Mouse (Mus musculus) monocyte, adult 2 months (primary cell): ENCODE data around the gene Cfap43.

ENCODE experiments used
- DNase-seq, 2 experiments: peaks; one replicate each; pipeline ENCODE4 v3.0.0; 2022; ENCODE audit warnings: low spot score in 2 of 2, low read depth in 1 of 2

Gene Cfap43

DNA sequence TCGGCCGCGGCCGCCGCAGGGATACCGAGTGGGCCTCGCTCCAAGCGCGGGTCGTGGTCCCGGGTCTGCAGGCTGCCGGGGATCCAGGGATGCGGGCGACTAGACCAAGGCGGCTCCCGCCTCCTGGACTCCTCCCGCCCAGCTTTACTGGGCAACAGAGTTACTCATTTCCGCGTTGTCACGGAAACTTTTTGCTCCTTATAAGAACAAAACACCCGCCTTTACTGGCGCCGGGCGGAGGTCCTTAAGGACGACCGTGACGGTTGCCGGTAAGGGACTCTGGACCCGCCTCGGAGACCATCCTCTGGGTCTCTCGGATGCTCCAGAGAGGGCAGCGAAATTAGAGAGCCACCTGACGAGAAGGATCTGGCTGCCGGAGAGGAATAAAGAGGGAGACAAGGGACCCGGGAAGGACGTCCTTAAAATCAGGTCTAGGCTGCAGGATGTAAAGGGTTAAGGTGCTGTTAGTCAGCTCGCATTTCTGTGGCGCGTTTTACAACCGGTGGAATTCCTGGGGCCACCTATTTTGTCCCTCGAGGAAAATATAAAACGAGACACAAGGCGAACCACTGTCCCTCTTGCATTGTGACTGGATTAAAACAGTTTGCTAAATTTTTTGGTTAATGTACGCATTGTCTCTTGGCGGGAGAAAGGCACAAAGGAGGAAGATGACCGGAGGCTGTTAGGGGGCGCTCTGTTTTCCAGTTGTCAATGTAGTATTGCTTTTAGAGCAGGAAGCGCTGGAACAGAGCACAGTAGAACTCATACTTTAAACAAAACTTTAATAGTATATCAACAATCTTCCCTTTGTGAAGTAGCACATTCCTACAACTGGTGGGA, at the start of gene Cfap43, which contains the start of gene Itprip:
Gene Cfap43 (minus strand): TSS at position 162 of the 840 bp plus-strand sequence.
Gene Itprip (minus strand): TSS at position 174 of the 840 bp plus-strand sequence.
- peak; percentile 59 to 70 for DNase-seq

DNA sequence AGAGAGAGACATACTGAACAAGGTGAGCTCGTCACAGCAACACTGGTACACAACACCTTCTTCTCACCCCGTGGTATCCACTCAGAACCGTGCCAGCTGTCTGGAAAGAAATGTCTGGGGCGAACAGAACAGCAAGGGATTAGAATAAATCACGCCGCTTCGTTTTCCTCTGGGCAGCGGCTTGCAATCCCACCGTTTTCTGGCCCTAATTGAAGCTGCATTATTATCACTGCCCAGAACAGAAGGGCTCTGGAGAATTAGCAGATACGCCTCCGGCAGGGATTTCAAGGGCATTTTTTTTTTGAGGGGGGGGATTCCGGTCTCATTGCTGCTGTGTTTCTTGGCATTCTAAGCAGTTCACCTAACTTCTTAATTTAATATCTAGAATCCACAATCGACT, 39.1 kb upstream of the Cfap43 start:
- DNase-seq, result no peak

DNA sequence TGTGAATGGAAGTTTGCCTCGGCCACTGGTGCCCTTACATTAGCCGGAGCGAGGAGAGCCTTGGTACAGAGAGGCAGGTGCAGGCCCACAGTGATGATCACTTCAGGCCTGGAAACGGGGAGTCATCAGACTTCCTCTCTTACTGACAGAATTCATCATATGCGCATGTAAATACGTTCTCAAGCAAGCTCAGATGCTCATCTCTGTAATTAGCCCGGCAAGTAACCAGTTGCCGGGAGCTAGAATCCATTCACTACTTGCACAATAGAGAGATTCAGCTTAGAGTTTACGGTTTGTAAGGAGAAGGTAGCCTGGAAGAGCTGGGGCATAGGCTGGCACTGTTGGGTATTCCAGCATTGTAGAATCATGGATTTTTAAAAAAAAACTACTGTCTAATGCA, 34.1 kb upstream of the Cfap43 start:
- DNase-seq, result no peak

DNA sequence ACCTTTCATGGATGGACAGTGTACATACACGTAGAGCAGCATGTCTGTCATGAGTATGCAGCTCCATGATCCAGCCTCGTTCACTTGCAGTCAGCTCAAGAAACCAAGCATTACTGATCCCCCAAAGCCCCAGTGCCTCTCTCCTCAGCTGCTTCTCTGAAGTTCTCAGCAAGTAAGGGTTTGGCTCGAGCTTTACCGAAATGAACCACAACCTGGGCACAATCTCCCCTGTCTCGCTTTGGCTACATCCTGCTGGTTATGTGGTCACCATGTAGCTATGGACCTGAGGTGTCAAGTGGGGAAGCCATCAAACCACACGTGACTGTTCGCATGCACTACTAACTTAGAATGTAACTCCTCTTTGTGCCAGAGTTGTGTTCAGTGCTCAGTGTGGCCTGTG, 31.9 kb upstream of the Cfap43 start:
- DNase-seq, result no peak

DNA sequence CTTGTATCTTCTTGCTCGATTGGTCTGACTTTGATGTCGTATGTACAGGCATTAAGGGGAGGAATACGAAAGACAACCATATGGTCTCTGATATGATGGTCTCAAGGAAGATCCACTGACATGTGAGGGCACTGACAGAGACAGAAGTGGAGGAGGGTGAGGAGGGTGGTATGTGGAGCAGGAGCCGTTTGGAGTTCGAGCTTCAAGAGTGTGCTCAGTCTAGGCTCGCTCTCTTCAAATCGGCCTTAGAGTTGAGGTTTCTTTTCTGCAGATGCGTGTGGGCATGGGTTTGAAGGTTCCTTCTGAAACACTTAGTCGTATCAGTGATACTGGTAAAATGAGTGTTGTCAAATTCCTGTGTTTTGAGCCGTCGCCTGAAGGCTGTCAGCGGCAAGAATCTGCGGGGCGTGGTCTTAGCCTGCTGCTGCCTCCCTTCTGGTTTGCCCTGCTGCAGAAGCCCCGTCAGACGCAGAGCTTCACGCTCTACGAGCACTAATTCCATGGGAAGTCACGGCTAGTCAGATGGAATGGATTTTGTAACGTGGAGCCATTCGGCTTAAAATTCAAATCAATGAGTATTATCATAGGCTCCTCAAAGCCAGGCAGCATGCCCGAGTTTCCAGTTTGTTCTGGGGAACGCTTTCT, 27.9 kb upstream of the Cfap43 start:
- no peak for DNase-seq

DNA sequence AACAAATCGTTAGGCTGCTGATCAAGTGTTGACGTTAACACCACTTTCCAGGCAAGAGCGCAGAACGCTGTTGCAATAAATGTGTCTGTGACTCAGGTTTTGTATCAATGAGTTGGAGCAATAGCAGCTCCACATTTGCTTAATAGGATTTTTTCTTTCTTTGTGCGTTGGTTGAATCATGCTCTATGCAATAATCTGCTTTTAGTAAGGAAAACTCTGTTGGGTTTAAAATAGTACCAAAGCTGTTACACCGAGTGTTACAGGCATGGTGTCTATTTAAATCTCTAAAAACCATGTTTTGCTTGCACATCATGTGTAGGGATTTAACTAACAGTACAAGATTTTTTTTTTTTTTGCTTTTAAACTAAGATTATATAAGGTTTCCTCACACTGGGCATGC, 20.3 kb upstream of the Cfap43 start:
- DNase-seq, result no peak

DNA sequence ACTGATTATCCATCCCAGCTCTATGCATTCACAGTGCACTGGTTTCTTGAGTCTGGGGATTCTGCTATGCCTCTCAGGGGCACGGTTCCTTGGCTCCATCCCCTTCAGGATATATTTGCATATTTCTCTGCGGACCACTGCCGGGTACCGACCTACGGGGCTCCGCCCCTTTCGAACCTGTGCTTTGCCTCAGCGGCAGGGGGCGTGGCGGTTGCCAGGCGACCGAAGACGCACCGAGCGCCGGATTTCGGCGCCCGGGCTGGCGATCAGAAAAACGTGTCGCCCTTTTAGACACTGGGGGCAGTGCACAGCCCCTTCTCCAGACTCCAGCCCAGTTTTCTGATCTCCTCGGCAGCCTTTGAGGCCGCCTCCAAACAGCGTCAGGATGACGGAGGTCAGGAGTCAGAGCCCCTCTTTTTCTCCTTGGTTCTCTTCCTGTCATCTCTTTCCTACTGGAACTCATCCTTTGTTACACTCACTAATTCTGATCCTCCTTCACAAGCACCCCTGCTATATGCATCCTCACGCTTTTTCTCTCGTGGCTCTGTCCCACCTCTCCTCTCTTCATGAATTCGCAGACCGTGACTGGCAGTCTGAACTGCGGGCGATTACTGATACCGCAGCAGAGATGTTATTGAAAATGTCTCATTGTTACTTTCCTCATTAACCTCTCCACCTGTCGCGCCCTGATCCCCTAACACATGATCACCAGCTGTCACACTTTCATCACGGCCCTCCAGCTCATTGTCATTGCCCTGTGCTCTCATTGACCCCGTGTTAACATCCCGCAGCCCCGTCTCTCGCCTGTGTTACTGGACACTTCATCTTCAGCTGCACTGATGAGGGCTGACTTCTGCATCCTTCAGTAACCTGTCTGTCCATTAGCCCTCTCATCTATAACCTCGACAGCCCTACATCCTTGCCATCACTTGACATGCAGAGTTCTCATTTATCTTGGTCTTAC, 18.6 kb upstream of the Cfap43 start, which contains the start of gene Cfap58:
Gene Cfap58 (plus strand): TSS at position 233 of the 964 bp plus-strand sequence.
- DNase-seq, result peak in 1 of 2 experiments; percentile 58

DNA sequence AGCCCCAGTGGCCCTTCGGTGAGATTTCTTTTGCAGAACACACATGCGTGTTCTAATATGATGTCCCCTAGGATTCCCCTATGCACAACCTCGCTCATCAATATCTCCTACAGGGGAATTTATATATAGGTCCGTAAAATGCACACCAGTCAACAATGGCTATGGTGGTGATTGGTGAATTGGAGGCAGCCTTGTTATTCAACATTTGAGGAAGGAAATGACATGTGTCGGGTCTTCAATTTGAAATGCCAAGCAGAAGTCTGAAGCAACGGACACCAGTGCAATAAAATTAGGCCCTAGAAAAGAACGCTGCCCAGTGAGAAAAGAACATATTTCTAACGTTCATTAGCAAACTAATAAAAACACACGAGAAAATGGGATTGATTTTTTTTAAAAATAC, 17.9 kb upstream of the Cfap43 start:
- DNase-seq, result no peak

DNA sequence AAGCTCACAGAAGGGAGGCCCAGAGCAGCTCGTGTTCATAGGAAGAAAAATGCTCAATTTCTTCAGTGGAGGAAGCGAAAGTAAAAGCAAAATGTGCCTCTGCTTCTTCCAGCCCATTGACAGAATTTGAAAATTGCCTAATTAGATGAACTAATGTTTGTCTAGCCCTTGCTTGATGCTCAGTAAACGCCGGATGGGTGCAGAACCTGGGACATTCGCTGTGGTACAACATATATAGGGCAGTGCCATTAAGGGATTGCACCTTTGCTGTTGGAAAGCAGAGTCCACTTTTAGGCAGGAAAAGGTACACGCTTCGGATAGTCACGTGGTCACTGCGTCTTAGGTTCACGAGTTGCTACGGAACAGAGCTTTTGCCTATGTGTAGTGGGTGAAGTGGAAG, 17.4 kb upstream of the Cfap43 start:
- DNase-seq, result no peak

DNA sequence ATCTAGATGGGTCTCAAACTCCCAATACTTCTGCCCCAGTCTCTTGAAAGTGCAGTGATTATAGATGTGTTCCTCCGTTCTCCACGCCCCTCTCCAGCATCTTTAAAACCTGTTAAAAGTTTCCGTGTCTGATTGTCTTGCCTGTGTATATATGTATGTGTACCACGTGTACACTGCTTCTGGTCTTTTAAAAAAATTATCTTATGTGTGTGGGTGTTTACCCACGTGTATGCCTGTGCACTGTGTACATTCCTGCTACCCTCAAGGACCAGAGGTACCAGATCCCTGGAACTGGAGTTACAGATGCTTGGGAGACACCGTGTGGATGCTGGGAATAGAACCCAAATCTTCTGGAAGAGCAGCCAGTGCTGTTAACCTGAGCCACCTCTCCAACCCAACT, 16.4 kb upstream of the Cfap43 start:
- DNase-seq, result no peak

DNA sequence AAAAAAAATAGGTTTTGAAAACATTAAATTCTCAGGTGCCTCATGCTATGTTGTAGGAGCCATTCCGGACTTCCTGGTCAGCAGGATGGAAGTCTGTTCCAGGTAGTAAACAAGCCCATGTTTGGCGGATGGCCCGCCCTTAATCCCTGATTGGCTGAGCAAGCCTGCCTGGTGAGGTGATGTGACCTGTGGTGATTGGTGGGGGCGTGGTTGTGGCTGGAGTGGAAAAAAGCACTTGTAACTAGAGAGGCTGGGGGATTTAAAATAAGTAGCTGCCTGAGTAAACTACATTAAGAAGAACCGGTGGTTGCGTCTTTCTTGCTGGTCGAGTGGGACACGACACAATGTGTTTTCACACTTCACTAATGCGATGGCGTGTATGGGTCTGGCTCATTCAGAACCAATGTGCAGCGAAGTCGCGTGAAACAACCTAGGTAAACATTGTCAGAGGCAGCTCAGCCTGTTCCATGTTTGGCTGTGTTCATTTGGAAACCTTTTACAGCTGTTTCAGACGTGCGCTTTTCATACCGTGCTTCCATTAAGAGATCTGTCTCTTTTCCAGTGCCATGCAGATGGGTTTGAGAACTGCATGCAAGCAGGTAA, 15.7 kb upstream of the Cfap43 start:
- DNase-seq, result no peak

DNA sequence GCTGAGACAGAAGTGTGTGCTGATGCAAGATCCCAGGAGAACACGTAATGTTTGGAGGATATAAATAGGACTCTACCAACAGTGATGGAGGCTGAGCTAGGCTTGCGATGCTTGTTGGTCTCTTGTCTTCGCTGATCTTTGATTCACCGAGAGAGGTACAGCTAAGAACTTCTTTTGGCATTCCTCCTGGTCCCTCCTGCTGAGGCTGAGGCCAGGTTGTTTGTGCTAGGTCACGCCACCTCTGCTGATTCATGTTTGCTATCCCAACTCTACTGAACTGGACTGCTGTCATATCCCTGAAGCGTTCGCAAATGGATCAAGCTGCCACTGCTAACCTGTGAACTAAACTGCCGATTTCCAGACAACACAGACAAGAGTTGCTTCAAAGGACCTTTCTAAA, 15.1 kb upstream of the Cfap43 start:
- no peak for DNase-seq

DNA sequence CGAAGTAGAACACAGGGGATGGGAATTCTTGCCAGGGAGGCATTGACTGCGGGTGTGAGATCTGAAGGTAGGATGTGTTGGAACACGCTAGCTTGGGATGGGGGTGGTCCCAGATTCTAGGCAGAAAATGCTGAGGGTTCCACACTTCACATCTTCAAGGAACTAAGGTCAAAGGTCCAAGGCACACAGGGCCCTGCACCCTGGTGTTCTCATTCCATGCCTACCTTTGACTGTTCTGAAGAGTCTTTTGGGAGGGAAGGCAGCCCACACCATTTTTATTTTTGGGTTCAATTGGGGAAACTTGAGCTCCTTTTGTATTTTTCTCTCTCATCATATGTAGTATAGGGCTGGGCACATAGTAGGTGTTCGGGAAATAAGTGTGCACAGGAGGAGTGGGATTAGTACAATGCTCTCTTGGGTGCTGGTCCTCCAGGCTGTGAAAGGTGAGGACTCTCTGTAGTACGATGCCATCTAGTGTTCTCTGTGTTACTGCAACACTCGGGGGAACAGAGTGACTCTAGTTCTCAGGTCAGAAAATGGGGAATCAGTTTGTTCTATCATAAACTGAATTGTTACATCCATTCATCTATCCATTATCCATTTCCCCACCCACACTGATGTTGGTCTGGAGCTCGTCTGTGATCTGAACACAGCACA, 13.0 kb upstream of the Cfap43 start:
- no peak for DNase-seq

DNA sequence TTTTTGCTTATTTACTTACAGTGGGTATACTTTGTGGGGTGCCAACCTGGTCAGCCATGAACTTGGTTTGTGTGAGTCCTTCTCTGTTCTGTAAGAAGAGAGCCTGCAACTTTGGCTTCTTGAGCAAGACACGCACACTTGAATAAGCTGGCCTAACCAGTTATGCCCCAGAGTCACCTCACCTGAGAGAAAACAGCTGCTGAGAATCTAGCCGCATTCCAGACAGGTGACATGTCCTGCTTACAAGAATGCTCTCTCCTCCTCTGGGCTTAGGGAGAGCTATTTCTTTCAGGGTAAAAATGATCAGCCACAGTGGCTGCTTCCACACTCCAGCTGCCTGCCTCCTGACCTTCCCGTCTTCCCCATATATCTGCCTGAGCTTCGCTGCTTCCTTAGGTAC, 10.0 kb upstream of the Cfap43 start:
- no peak for DNase-seq

DNA sequence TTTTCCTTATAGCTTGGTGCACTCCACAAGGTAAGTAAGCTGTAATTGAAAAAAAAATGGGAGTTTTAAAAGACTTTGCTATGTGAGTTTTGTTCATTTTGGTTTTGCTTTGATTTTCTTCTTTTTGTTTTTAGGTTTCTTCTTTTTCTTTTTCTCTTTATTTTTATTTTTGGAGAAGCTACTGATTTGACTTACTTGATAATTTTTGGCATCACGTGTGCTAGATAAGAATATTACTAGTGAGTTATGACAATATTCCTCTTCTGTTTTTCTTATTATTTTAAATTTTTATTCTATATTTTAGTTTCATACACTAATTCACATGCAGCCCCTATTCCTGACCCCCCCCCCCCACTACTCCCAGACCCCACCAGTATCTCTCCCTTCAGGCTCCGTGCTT, 7.9 kb upstream of the Cfap43 start:
- DNase-seq, result no peak

DNA sequence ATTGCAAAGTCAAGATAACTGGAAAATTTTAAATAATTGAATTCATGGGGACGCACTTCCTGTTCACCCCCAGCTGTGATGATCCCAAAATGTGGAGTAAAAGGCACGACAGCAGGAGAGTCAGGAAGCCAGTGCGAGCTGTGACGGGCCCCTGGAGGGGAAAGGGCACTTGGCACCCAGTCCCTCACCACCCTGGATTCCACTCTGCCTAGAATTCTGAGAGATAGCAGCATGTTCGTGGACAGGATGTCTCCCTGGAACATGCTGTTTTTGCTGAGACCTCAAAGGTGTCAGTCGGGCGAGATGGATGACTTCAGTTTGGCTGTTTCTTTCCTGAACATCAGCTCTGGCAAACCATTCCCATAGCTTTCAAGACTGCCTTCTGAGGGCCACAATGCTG, 6.7 kb upstream of the Cfap43 start:
- DNase-seq, result no peak

DNA sequence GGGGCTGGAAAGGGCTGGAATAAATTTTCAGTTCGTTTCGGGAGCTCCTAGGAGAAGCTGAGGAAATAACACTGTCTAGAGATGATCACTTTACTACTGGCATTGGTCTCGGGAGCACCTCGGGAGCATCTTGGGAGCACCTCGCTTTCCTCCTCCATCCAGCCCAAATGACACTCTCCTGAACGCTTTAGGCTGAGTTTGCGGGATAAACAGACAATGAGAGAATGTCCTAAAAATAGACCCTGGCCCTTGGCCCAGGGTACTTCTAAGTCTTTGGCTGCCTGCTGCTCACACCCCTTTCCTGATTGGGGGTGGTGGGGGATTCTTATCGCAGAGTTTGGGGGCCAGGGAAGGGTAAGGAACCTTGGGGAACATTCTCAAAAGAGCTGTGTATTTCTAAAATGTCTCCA, 884 bp upstream of the Cfap43 start:
- no peak for DNase-seq

DNA sequence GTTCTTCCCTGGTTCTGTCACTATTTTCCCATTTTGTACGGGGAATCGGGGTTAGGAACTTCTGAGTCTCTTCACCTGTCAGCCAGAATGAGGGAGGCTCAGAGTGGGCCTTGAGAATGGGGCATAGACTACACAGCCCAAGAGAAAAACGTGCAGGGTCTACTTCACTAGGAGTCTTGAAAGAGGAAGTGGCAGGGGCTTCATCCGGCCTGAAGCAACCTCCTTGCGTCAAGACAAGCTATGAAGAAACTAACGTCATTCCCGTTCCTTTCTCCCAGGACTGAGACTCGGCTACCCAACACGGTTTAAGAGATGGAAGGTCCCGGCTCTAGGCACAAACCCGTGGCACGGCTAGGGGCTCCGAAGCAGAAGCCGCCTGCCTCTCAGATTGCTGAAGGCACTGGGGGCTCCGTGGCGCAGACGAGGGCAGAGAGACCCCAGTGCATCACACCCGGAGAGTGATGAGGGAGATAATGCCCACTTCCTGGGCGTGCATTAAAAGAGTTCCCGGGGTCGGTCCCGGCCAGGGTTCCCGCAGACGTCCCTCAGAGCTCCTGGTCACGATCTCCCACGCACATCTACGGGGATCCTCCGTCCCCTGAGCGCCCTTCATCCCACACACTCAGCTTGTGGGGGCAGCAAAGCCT, 509 bp downstream of the Cfap43 start:
- DNase-seq, result peak; percentile 28 to 30

DNA sequence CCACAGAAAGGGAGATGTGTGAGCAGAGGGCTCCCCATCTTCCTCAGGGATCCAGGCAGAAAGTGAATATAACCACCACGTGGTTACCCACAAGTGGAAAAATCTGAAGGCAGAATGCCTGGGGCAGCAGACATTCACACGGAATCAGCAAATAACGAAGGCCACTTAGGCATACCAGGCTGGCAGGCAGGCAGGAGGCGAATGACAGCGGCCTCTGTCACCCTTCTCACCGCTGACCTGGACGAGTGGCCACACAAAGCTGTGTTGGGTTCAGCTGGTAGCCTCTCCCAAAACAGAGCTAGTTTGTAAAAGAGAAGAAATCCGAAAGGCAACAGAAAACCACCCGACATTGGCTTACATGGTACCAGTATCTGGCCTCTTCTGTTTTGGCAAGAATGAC, 1.1 kb downstream of the Cfap43 start:
- no peak for DNase-seq

DNA sequence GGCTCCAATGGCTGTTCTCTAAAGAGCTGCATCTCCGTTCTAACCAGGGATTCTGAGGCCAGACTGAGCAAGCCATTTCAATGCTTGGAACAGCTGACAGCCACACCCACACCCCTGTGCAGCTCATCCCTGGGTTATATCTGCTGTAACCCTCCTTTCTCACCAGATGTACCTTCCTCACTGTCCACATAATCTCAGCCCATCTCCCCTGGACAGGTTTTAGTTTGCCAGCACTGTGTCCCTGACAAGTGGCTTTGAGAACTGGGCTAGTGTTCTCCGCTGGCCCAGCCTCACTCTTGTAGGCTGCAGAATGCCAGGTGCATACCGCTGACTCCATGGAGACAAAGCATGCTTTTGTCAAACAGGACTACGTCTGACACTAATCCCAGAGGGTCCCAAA, 1.7 kb downstream of the Cfap43 start:
- DNase-seq, result no peak
